Mouse (Mus musculus) forebrain, embryonic 11.5 days (tissue): Measurements from ENCODE around the gene Foxa3. TPM values are rescaled to one million over a fixed set of nuclear protein-coding genes. Genes with fewer than 3 reads are reported as not detected.
A peak's percentile ranks its signal among the peaks of the same experiment; 100 is the strongest.

Experiments
- ATAC-seq: fragments of 200-750 bp; cut with Nextera tagmentation; replicated peaks from 2 replicates; pipeline ENCODE4 v1.8.0; 2017; ENCODE audit warnings: moderate TSS enrichment; ENCODE audit not compliant: low FRiP score
- DNase-seq: peaks from one replicate; pipeline ENCODE4 v3.0.0-alpha.2; 2017; ENCODE audit warnings: low spot score
- H3K27ac ChIP-seq: fragments of 300-500 bp; sonication (generic); 2 replicates; pipeline ENCODE4 v1.5.1; 2014; ENCODE audit warnings: low read depth, low read length
- H3K27me3 ChIP-seq: fragments of 300-500 bp; sonication (generic); 2 replicates; pipeline ENCODE4 v1.6.1; 2014; ENCODE audit warnings: mild to moderate bottlenecking, low read length, mixed read lengths; ENCODE audit not compliant: control insufficient read depth, insufficient read depth
- H3K36me3 ChIP-seq: fragments of 300-500 bp; sonication (generic); 2 replicates; pipeline ENCODE4 v1.6.1; 2014; ENCODE audit warnings: mild to moderate bottlenecking, low read length, moderate library complexity, mixed read lengths; ENCODE audit not compliant: control insufficient read depth, insufficient read depth
- H3K4me1 ChIP-seq: fragments of 300-500 bp; sonication (generic); replicated peaks from 2 replicates; pipeline ENCODE4 v1.6.1; 2014; ENCODE audit warnings: low read length, mixed read lengths; ENCODE audit not compliant: control insufficient read depth, insufficient read depth
- H3K4me2 ChIP-seq: fragments of 300-500 bp; sonication (generic); 2 replicates; pipeline ENCODE4 v1.6.1; 2014; ENCODE audit warnings: low read depth, mild to moderate bottlenecking, low read length, moderate library complexity, mixed read lengths; ENCODE audit not compliant: severe bottlenecking
- H3K4me3 ChIP-seq: fragments of 300-500 bp; sonication (generic); 2 replicates; pipeline ENCODE4 v1.5.1; 2014; ENCODE audit warnings: low read depth, low read length
- H3K9ac ChIP-seq: fragments of 300-500 bp; sonication (generic); 2 replicates; pipeline ENCODE4 v1.6.1; 2014; ENCODE audit warnings: low read length
- H3K9me3 ChIP-seq: fragments of 300-500 bp; sonication (generic); 2 replicates; pipeline ENCODE4 v1.6.1; 2016; ENCODE audit warnings: low read length, mixed read lengths; ENCODE audit not compliant: control insufficient read depth
- WGBS: fragments of 180-500 bp; shearing (Covaris S2); extraction: QIAGEN DNeasy Blood & Tissue Kit; methylation state at CpG from one replicate; pipeline ENCODE4 v1.1.7; 2014; 5-methylcytosine and 5-hydroxymethylcytosine counted together
- polyA plus RNA-seq: library from polyadenylated mRNA; unstranded; fragments of >200 nt; fragmentation: Nextera tagmentation; extraction: Ambion mirVana; gene quantifications from 2 replicates; pipeline ENCODE4 v1.2.1, GENCODE M21; 2014

The Foxa3 gene
- polyA plus RNA-seq, 1 experiment from 2014 or later = not detected

- H3K4me3 ChIP-seq = no peak overlapping the region; the same call in 1 of the 2 replicates
- peaks cover 10% of the 10 kb centered on the region; the same call in 1 of the 2 replicates for H3K36me3 ChIP-seq
Observed at GRCm38 (mm10) chr7:19054777-19055076, 31.4 kb upstream of the Foxa3 start.

GRCm38 (mm10) chr7:19054047-19054776 is 30.9 kb upstream of the Foxa3 start, which contains the start of gene Rsph6a:
TSS of gene Rsph6a (plus strand) at chr7:19054690.
- peak within 1 kb of the TSS; percentile 44; the same call in 1 of the 2 replicates for H3K4me2 ChIP-seq
- H3K4me3 ChIP-seq = no peak within 1 kb of the TSS; the same call in none of the 2 replicates
- peak within 1 kb of the TSS; percentile 29 for H3K9ac ChIP-seq
- H3K27ac ChIP-seq = no peak within 1 kb of the TSS
- no peaks in the 10 kb centered on the region for H3K4me1 ChIP-seq
- peaks cover 14% of the 10 kb centered on the region; the same call in 1 of the 2 replicates for H3K36me3 ChIP-seq
- H3K27me3 ChIP-seq = no peaks in the 10 kb centered on the region
- ATAC-seq (peak; percentile 76), DNase-seq (peak; percentile 88)
- H3K9me3 ChIP-seq = no peaks in the 10 kb centered on the region
- 25% methylated on average over 33 of the region's 33 CpGs for WGBS

More at GRCm38 (mm10) chr7:19054777-19055076, 31.4 kb upstream of the Foxa3 start:
- Histone ChIP-seq H3K9me3 (no peaks in the 10 kb centered on the region), H3K27ac (no peak overlapping the region), H3K27me3 (no peaks in the 10 kb centered on the region), H3K4me1 (no peaks in the 10 kb centered on the region), H3K4me2 (peak overlapping the region; percentile 44; the same call in 1 of the 2 replicates), H3K9ac (peak overlapping the region; percentile 29)
- ATAC-seq (no peak), DNase-seq (no peak)
- WGBS = 55% methylated on average over 9 of the region's 9 CpGs

- Histone ChIP-seq H3K4me1 (no peaks in the 10 kb centered on the region), H3K27me3 (no peaks in the 10 kb centered on the region), H3K9me3 (no peaks in the 10 kb centered on the region), H3K9ac (no peak overlapping the region), H3K4me3 (no peak overlapping the region), H3K4me2 (no peak overlapping the region), H3K36me3 (peaks cover 18% of the 10 kb centered on the region), H3K27ac (no peak overlapping the region)
- no peak for ATAC-seq
- DNase-seq = no peak
- 90% methylated on average over 7 of the region's 7 CpGs for WGBS
Observed at GRCm38 (mm10) chr7:19053136-19053532, 29.8 kb upstream of the Foxa3 start.

GRCm38 (mm10) chr7:19052345-19053135 is 29.2 kb upstream of the Foxa3 start:
- Histone ChIP-seq H3K27me3 (no peaks in the 10 kb centered on the region), H3K9ac (no peak overlapping the region), H3K9me3 (no peaks in the 10 kb centered on the region), H3K27ac (no peak overlapping the region), H3K4me3 (no peak overlapping the region), H3K4me2 (no peak overlapping the region), H3K4me1 (no peaks in the 10 kb centered on the region), H3K36me3 (peaks cover 19% of the 10 kb centered on the region)
- DNase-seq (no peak), ATAC-seq (no peak)
- WGBS = 90% methylated on average over 15 of the region's 15 CpGs

- H3K4me3 ChIP-seq = no peak overlapping the region
- H3K36me3 ChIP-seq = peaks cover 22% of the 10 kb centered on the region
- 75% methylated on average over 4 of the region's 4 CpGs for WGBS
Observed at GRCm38 (mm10) chr7:19051161-19051560, 27.8 kb upstream of the Foxa3 start.

GRCm38 (mm10) chr7:19050172-19050571 is 26.8 kb upstream of the Foxa3 start:
- DNase-seq (no peak), ATAC-seq (no peak)
- Histone ChIP-seq H3K4me2 (no peak overlapping the region), H3K36me3 (peaks cover 28% of the 10 kb centered on the region), H3K27me3 (no peaks in the 10 kb centered on the region), H3K4me3 (no peak overlapping the region), H3K9me3 (no peaks in the 10 kb centered on the region), H3K27ac (no peak overlapping the region), H3K4me1 (no peaks in the 10 kb centered on the region), H3K9ac (no peak overlapping the region)
- 86% methylated on average over 8 of the region's 8 CpGs for WGBS

More at GRCm38 (mm10) chr7:19051161-19051560, 27.8 kb upstream of the Foxa3 start:
- DNase-seq (no peak), ATAC-seq (no peak)
- Histone ChIP-seq H3K27me3 (no peaks in the 10 kb centered on the region), H3K4me2 (no peak overlapping the region), H3K4me1 (no peaks in the 10 kb centered on the region), H3K9ac (no peak overlapping the region), H3K27ac (no peak overlapping the region), H3K9me3 (no peaks in the 10 kb centered on the region)

- WGBS = 88% methylated on average over 5 of the region's 5 CpGs
- Histone ChIP-seq H3K4me1 (no peaks in the 10 kb centered on the region), H3K9me3 (no peaks in the 10 kb centered on the region), H3K27me3 (no peaks in the 10 kb centered on the region), H3K36me3 (peaks cover 34% of the 10 kb centered on the region), H3K27ac (no peak overlapping the region), H3K4me2 (no peak overlapping the region), H3K9ac (no peak overlapping the region), H3K4me3 (no peak overlapping the region)
- DNase-seq = no peak
- ATAC-seq = no peak
Observed at GRCm38 (mm10) chr7:19049252-19049651, 25.9 kb upstream of the Foxa3 start.

- H3K9me3 ChIP-seq = no peaks in the 10 kb centered on the region
- H3K9ac ChIP-seq = no peak overlapping the region
- no peaks in the 10 kb centered on the region for H3K27me3 ChIP-seq
- no peak overlapping the region for H3K27ac ChIP-seq
- DNase-seq = no peak
- WGBS = 92% methylated on average over 14 of the region's 14 CpGs
- H3K36me3 ChIP-seq = peaks cover 36% of the 10 kb centered on the region
- no peaks in the 10 kb centered on the region for H3K4me1 ChIP-seq
- H3K4me2 ChIP-seq = no peak overlapping the region
- no peak for ATAC-seq
- H3K4me3 ChIP-seq = no peak overlapping the region
Observed at GRCm38 (mm10) chr7:19048006-19048527, 24.7 kb upstream of the Foxa3 start.
